ENCODE assay signal across 17 mouse cellular contexts in the genomic region with DNA sequence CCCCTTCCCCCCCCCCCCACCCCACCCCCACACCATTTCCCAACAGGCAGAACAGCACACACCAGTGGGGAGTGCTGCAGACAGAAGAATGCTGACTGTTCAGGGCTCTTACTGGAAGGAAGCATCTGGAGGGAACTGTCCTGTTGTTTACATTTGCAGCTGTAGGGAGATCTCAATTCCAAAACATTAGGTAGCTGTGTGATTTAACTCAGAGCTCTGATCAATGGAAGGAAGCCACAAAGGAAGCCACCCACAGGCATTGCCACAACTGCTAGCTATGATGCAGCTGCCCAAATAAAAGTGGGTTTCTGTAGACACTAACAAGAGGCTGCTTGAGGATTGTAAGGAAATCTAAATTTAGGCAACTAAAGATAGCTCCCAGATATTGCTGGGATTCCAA.
DNase-seq lines count a peak whose midpoint lies in the region; ATAC-seq lines count a peak whose summit lies in the region.
"Had no signal": no experiment of that assay in that cellular context is flagged by ENCODE, and none has a peak within 500 bp of the region (broad histone marks: within the 10 kb centered on the region; RNA-seq: fewer than 3 reads in every experiment).

No protein-coding gene starts in this region.

- ATAC-seq in forebrain, embryonic 15.5 days (replicated peaks), result 0 out of 2 replicates have a peak, but pooled peaks have one; percentile 29
- ATAC-seq in forebrain, embryonic 11.5 days (replicated peaks; ENCODE audit: low FRiP score), result no peak
- ATAC-seq in neural tube, embryonic 13.5 days (ENCODE audit: low read depth), result peak; percentile 50; the same call in 1 of the 2 replicates
- no peak for ATAC-seq in hindbrain, embryonic 16.5 days
- ATAC-seq: activated CD4-positive, CD25-positive, alpha-beta regulatory T cell, adult 4 months; inflammation-experienced regulatory T-cells, adult 6 months; midbrain, embryonic 15.5 days had no signal

- no peaks in the 10 kb centered on the region for H3K27me3 ChIP-seq in forebrain, embryonic 15.5 days
- H3K27me3 ChIP-seq in forebrain, embryonic 11.5 days (ENCODE audit: control insufficient read depth, insufficient read depth, low read length), result no peaks in the 10 kb centered on the region
- H3K27me3 ChIP-seq in neural tube, embryonic 13.5 days, result no peaks in the 10 kb centered on the region
- no peaks in the 10 kb centered on the region for H3K27me3 ChIP-seq in hindbrain, embryonic 16.5 days (replicated peaks; ENCODE audit: control insufficient read depth, insufficient read depth, low read length)
- H3K27me3 ChIP-seq: heart, embryonic 15.5 days; midbrain, embryonic 15.5 days had no signal

- no peak for DNase-seq in forebrain, embryonic 11.5 days (ENCODE audit: low spot score)
- peak; percentile 26 to 36 for DNase-seq in heart, postnatal 10 days
- DNase-seq in heart, postnatal 36 days, result no peak
- no peak for DNase-seq in neural tube, embryonic 10.5 days (ENCODE audit: extremely low spot score, low spot score)
- DNase-seq in lung, postnatal 25 days (ENCODE audit: low spot score), result peak; percentile 4
- DNase-seq: cerebellum, adult 11 months; cerebellum, postnatal 25 days; kidney, postnatal 14 days; thymus, adult 2 months had no signal

- no peak overlapping the region; the same call in 1 of the 2 replicates for H3K27ac ChIP-seq in forebrain, embryonic 15.5 days (replicated peaks)
- H3K27ac ChIP-seq in forebrain, embryonic 11.5 days (ENCODE audit: low read depth, low read length), result no peak overlapping the region
- H3K27ac ChIP-seq in neural tube, embryonic 13.5 days (replicated peaks), result no peak overlapping the region
- no peak overlapping the region for H3K27ac ChIP-seq in hindbrain, embryonic 16.5 days (ENCODE audit: low read depth, low read length)
- H3K27ac ChIP-seq: midbrain, embryonic 15.5 days had no signal

- H3K9me3 ChIP-seq in forebrain, embryonic 15.5 days, result no peaks in the 10 kb centered on the region
- H3K9me3 ChIP-seq in forebrain, embryonic 11.5 days (ENCODE audit: control insufficient read depth, low read length), result no peaks in the 10 kb centered on the region
- no peaks in the 10 kb centered on the region for H3K9me3 ChIP-seq in neural tube, embryonic 13.5 days
- no peaks in the 10 kb centered on the region for H3K9me3 ChIP-seq in hindbrain, embryonic 16.5 days (ENCODE audit: control insufficient read depth, low read length)
- H3K9me3 ChIP-seq: heart, embryonic 15.5 days; midbrain, embryonic 15.5 days had no signal

- H3K4me2 ChIP-seq in forebrain, embryonic 15.5 days (replicated peaks), result no peak overlapping the region
- no peak overlapping the region for H3K4me2 ChIP-seq in forebrain, embryonic 11.5 days (ENCODE audit: low read depth, low read length, severe bottlenecking)
- no peak overlapping the region for H3K4me2 ChIP-seq in neural tube, embryonic 13.5 days
- H3K4me2 ChIP-seq in hindbrain, embryonic 16.5 days (ENCODE audit: low read length), result no peak overlapping the region
- H3K4me2 ChIP-seq: heart, embryonic 15.5 days; liver, embryonic 11.5 days; midbrain, embryonic 15.5 days had no signal

- H3K4me3 ChIP-seq in forebrain, embryonic 15.5 days, result no peak overlapping the region
- no peak overlapping the region for H3K4me3 ChIP-seq in forebrain, embryonic 11.5 days (ENCODE audit: low read depth, low read length)
- no peak overlapping the region for H3K4me3 ChIP-seq in neural tube, embryonic 13.5 days
- H3K4me3 ChIP-seq in hindbrain, embryonic 16.5 days (ENCODE audit: low read length), result no peak overlapping the region
- H3K4me3 ChIP-seq: heart, embryonic 15.5 days; midbrain, embryonic 15.5 days had no signal

- no peaks in the 10 kb centered on the region for H3K4me1 ChIP-seq in forebrain, embryonic 15.5 days
- H3K4me1 ChIP-seq in forebrain, embryonic 11.5 days (replicated peaks; ENCODE audit: control insufficient read depth, insufficient read depth, low read length), result no peaks in the 10 kb centered on the region
- peaks cover 7% of the 10 kb centered on the region; the same call in 1 of the 2 replicates for H3K4me1 ChIP-seq in neural tube, embryonic 13.5 days (replicated peaks)
- H3K4me1 ChIP-seq in hindbrain, embryonic 16.5 days (ENCODE audit: control insufficient read depth, insufficient read depth, low read depth, low read length), result no peaks in the 10 kb centered on the region
- H3K4me1 ChIP-seq: midbrain, embryonic 15.5 days had no signal

- no peak overlapping the region for H3K9ac ChIP-seq in forebrain, embryonic 15.5 days (replicated peaks)
- H3K9ac ChIP-seq in forebrain, embryonic 11.5 days (ENCODE audit: low read length), result no peak overlapping the region
- H3K9ac ChIP-seq in neural tube, embryonic 13.5 days, result no peak overlapping the region
- no peak overlapping the region for H3K9ac ChIP-seq in hindbrain, embryonic 16.5 days (ENCODE audit: low read depth, low read length)
- H3K9ac ChIP-seq: heart, embryonic 15.5 days; midbrain, embryonic 15.5 days had no signal

- H3K36me3 ChIP-seq in forebrain, embryonic 15.5 days, result no peaks in the 10 kb centered on the region
- no peaks in the 10 kb centered on the region for H3K36me3 ChIP-seq in forebrain, embryonic 11.5 days (ENCODE audit: control insufficient read depth, insufficient read depth, low read length)
- H3K36me3 ChIP-seq in neural tube, embryonic 13.5 days, result no peaks in the 10 kb centered on the region
- no peaks in the 10 kb centered on the region for H3K36me3 ChIP-seq in hindbrain, embryonic 16.5 days (ENCODE audit: control insufficient read depth, insufficient read depth, low read length)
- H3K36me3 ChIP-seq: heart, embryonic 15.5 days; midbrain, embryonic 15.5 days had no signal

- intact Hi-C loops in heart, postnatal 10 days (cut with DNase I), result no loop called here
- intact Hi-C loops in heart, postnatal 36 days (cut with DNase I), result no loop called here

Comparison
In these comparisons a context has a peak if more than half of its experiments do, and no peak if none do; other contexts are left out.
1. ATAC-seq: peak in forebrain, embryonic 15.5 days (single experiment) and neural tube, embryonic 13.5 days (single experiment); none in forebrain, embryonic 11.5 days (single experiment) and hindbrain, embryonic 16.5 days (single experiment).
2. DNase-seq: peak in heart, postnatal 10 days (2 of 2) and lung, postnatal 25 days (single experiment); none in forebrain, embryonic 11.5 days (single experiment), heart, postnatal 36 days (0 of 2) and neural tube, embryonic 10.5 days (single experiment).